Mouse (Mus musculus): ENCODE data around the gene Aarsd1. TPM values are rescaled to one million over a fixed set of nuclear protein-coding genes. Genes with fewer than 3 reads are reported as not detected.
"Not testable (repeated sequence)": the region's sequence is repeated elsewhere in the genome, so short reads cannot be mapped to it uniquely, and the experiment has no call there.

Aarsd1 gene
- polyA plus RNA-seq, 1 experiment = 52.7 TPM

- H3K4me1 ChIP-seq (ENCODE audit: control insufficient read depth, insufficient read depth, low read length) = peaks cover 3% of the 10 kb centered on the region; the same call in 1 of the 2 replicates
Observed at GRCm38 (mm10) chr11:101415306-101415705, 2.1 kb downstream of the Aarsd1 start.

GRCm38 (mm10) chr11:101395110-101395509 lies 22.3 kb downstream of the Aarsd1 start:
- Histone ChIP-seq H3K27ac (ENCODE audit: insufficient read depth, low read length) (no peak overlapping the region), H3K4me3 (ENCODE audit: insufficient read depth, low read length) (no peak overlapping the region), H3K4me1 (ENCODE audit: control insufficient read depth, insufficient read depth, low read length) (peaks cover 2% of the 10 kb centered on the region; the same call in 1 of the 2 replicates)
- TF ChIP-seq POLR2A (IDR thresholded peaks at IDR 0.05; ENCODE audit: extremely low read depth, insufficient read depth, low read length) = no peak
- TF ChIP-seq CTCF (IDR thresholded peaks at IDR 0.05; ENCODE audit: extremely low read depth, insufficient read depth, low read length) = peak; percentile 94

More at GRCm38 (mm10) chr11:101415306-101415705, 2.1 kb downstream of the Aarsd1 start:
- TF ChIP-seq POLR2A (IDR thresholded peaks at IDR 0.05; ENCODE audit: extremely low read depth, insufficient read depth, low read length) = no peak
- no peak for TF ChIP-seq CTCF (IDR thresholded peaks at IDR 0.05; ENCODE audit: extremely low read depth, insufficient read depth, low read length)
- H3K27ac ChIP-seq (ENCODE audit: insufficient read depth, low read length) = no peak overlapping the region
- H3K4me3 ChIP-seq (ENCODE audit: insufficient read depth, low read length) = no peak overlapping the region

- TF ChIP-seq CTCF (IDR thresholded peaks at IDR 0.05; ENCODE audit: extremely low read depth, insufficient read depth, low read length) (no peak), POLR2A (IDR thresholded peaks at IDR 0.05; ENCODE audit: extremely low read depth, insufficient read depth, low read length) (no peak)
- no peak overlapping the region for H3K27ac ChIP-seq (ENCODE audit: insufficient read depth, low read length)
- no peaks in the 10 kb centered on the region for H3K4me1 ChIP-seq (ENCODE audit: control insufficient read depth, insufficient read depth, low read length)
- H3K4me3 ChIP-seq (ENCODE audit: insufficient read depth, low read length) = no peak overlapping the region
Observed at GRCm38 (mm10) chr11:101381817-101382216, 35.6 kb downstream of the Aarsd1 start.

- Histone ChIP-seq H3K27ac (ENCODE audit: insufficient read depth, low read length) (no peak overlapping the region), H3K4me3 (ENCODE audit: insufficient read depth, low read length) (no peak overlapping the region), H3K4me1 (ENCODE audit: control insufficient read depth, insufficient read depth, low read length) (no peaks in the 10 kb centered on the region)
- TF ChIP-seq POLR2A (IDR thresholded peaks at IDR 0.05; ENCODE audit: extremely low read depth, insufficient read depth, low read length) = no peak
- no peak for TF ChIP-seq CTCF (IDR thresholded peaks at IDR 0.05; ENCODE audit: extremely low read depth, insufficient read depth, low read length)
Observed at GRCm38 (mm10) chr11:101378926-101379325, 38.5 kb downstream of the Aarsd1 start.

GRCm38 (mm10) chr11:101378196-101378595 lies 39.2 kb downstream of the Aarsd1 start:
- H3K4me1 ChIP-seq (ENCODE audit: control insufficient read depth, insufficient read depth, low read length); H3K27ac ChIP-seq (ENCODE audit: insufficient read depth, low read length): not testable (repeated sequence)

GRCm38 (mm10) chr11:101374421-101374938 lies 42.9 kb downstream of the Aarsd1 start:
- Histone ChIP-seq H3K4me3 (ENCODE audit: insufficient read depth, low read length) (no peak overlapping the region), H3K27ac (ENCODE audit: insufficient read depth, low read length) (no peak overlapping the region), H3K4me1 (ENCODE audit: control insufficient read depth, insufficient read depth, low read length) (no peaks in the 10 kb centered on the region)
- TF ChIP-seq CTCF (IDR thresholded peaks at IDR 0.05; ENCODE audit: extremely low read depth, insufficient read depth, low read length) (no peak), POLR2A (IDR thresholded peaks at IDR 0.05; ENCODE audit: extremely low read depth, insufficient read depth, low read length) (no peak)

More at GRCm38 (mm10) chr11:101378196-101378595, 39.2 kb downstream of the Aarsd1 start:
- H3K4me3 ChIP-seq (ENCODE audit: insufficient read depth, low read length) = not testable (repeated sequence)

GRCm38 (mm10) chr11:101370141-101370540 lies 47.3 kb downstream of the Aarsd1 start:
- H3K4me3 ChIP-seq (ENCODE audit: insufficient read depth, low read length) = no peak overlapping the region
- no peak overlapping the region for H3K27ac ChIP-seq (ENCODE audit: insufficient read depth, low read length)

GRCm38 (mm10) chr11:101367326-101367935 lies 50.0 kb downstream of the Aarsd1 start, which contains the start of gene G6pc:
TSS of gene G6pc (plus strand) at chr11:101367561.
- Histone ChIP-seq H3K27ac (ENCODE audit: insufficient read depth, low read length) (no peak within 1 kb of the TSS), H3K4me3 (ENCODE audit: insufficient read depth, low read length) (no peak within 1 kb of the TSS)
- TF ChIP-seq CTCF (IDR thresholded peaks at IDR 0.05; ENCODE audit: extremely low read depth, insufficient read depth, low read length) = no peak
- no peak for TF ChIP-seq POLR2A (IDR thresholded peaks at IDR 0.05; ENCODE audit: extremely low read depth, insufficient read depth, low read length)

More at GRCm38 (mm10) chr11:101370141-101370540, 47.3 kb downstream of the Aarsd1 start:
- TF ChIP-seq CTCF (IDR thresholded peaks at IDR 0.05; ENCODE audit: extremely low read depth, insufficient read depth, low read length) (no peak), POLR2A (IDR thresholded peaks at IDR 0.05; ENCODE audit: extremely low read depth, insufficient read depth, low read length) (no peak)
- H3K4me1 ChIP-seq (ENCODE audit: control insufficient read depth, insufficient read depth, low read length) = no peaks in the 10 kb centered on the region

GRCm38 (mm10) chr11:101364531-101364931 lies 52.9 kb downstream of the Aarsd1 start:
- Histone ChIP-seq H3K27ac (ENCODE audit: insufficient read depth, low read length) (no peak overlapping the region), H3K4me3 (ENCODE audit: insufficient read depth, low read length) (no peak overlapping the region), H3K4me1 (ENCODE audit: control insufficient read depth, insufficient read depth, low read length) (no peaks in the 10 kb centered on the region)
- TF ChIP-seq CTCF (IDR thresholded peaks at IDR 0.05; ENCODE audit: extremely low read depth, insufficient read depth, low read length) = no peak
- no peak for TF ChIP-seq POLR2A (IDR thresholded peaks at IDR 0.05; ENCODE audit: extremely low read depth, insufficient read depth, low read length)

More at GRCm38 (mm10) chr11:101367326-101367935, 50.0 kb downstream of the Aarsd1 start, which contains the start of gene G6pc:
- no peaks in the 10 kb centered on the region for H3K4me1 ChIP-seq (ENCODE audit: control insufficient read depth, insufficient read depth, low read length)

GRCm38 (mm10) chr11:101360651-101361113 lies 56.7 kb downstream of the Aarsd1 start:
- Histone ChIP-seq H3K4me1 (ENCODE audit: control insufficient read depth, insufficient read depth, low read length) (no peaks in the 10 kb centered on the region), H3K4me3 (ENCODE audit: insufficient read depth, low read length) (no peak overlapping the region), H3K27ac (ENCODE audit: insufficient read depth, low read length) (no peak overlapping the region)
- TF ChIP-seq POLR2A (IDR thresholded peaks at IDR 0.05; ENCODE audit: extremely low read depth, insufficient read depth, low read length) (no peak), CTCF (IDR thresholded peaks at IDR 0.05; ENCODE audit: extremely low read depth, insufficient read depth, low read length) (no peak)

Measured in cortical plate, adult 2 months (tissue).